Mouse (Mus musculus) adrenal gland, adult 18-20 months (tissue): ENCODE data around the gene Med31. TPM values are rescaled to one million over a fixed set of nuclear protein-coding genes. Genes with fewer than 3 reads are reported as not detected.

ENCODE experiments used
- DNase-seq, 2 experiments: peaks; one replicate each; pipeline ENCODE4 v3.0.0; 2021 to 2022; ENCODE audit warnings: low spot score in 2 of 2
- long read RNA-seq, 2 experiments: library from polyadenylated mRNA; stranded (forward); transcript quantifications; one replicate each; pipeline ENCODE4 v2.0.0; 2021
- total RNA-seq, 2 experiments: library from RNA; stranded (reverse); gene quantifications; 1 replicate in 1 of 2; 2 replicates in 1 of 2; pipeline ENCODE4 v1.2.3; 2021

The Med31 gene
- 10 to 100 TPM; 11.2 to 12.3 TPM for total RNA-seq
- long read RNA-seq, experiment 1, partial matches to known transcripts = 1 of 4 reads
- long read RNA-seq, experiment 1, other reads (novel, unspliced or antisense) = 0 of 4 reads
- long read RNA-seq, experiment 2, transcript Med31-201 (4 exons, 1,161 nt) = major isoform, 12 of 14 reads
- long read RNA-seq, experiment 2, partial matches to known transcripts = 0 of 14 reads
- long read RNA-seq, experiment 2, other reads (novel, unspliced or antisense) = 2 of 14 reads

- peak; percentile 70 to 72 for DNase-seq
Measured at GRCm38 (mm10) chr11:72215410-72215797, at the start of gene Med31. TSS of gene Med31 (minus strand) at chr11:72215592.

GRCm38 (mm10) chr11:72256441-72256840 is 41.0 kb upstream of the Med31 start:
- DNase-seq = no peak

- no peak for DNase-seq
Measured at GRCm38 (mm10) chr11:72255629-72256028, 40.2 kb upstream of the Med31 start.

- DNase-seq = no peak
Measured at GRCm38 (mm10) chr11:72245196-72245753, 29.9 kb upstream of the Med31 start.

DNA sequence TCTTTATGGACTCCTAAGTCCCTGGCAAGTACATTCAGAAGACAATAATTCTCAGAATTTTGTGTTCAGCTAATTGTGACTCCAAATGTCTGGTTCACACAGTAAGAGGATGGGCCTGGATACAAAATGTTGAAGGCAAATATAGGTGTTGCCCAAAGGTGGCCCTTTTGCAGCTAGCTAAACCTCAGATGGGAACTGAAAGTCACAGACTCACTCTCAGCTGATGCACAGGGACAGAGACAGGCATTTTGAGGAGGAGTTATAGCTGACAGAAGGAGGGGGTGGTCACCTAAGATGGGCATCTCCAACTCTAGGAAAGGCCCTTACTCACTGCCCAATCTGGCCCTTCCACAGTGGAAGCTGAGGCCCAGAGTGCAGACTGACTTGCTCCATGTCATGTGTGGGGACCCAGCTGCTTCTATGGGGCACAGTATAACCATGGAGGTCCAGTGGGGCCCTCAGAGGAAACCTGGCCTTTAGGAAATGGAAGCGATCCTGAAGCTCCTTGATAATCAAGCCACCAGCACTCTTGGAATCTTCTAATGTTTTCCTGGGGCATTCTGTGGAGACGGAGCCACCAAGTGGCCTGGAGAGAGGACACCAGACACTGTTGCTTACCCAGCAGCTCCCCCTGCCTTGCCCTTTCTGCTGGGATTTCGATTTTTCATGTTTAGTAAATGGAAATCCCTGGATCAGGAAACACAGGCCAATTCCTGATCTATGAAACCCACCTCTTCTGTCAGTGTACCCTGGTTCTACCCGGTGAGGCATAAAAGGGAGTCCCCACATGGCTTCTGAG is 24.9 kb upstream of the Med31 start:
- no peak for DNase-seq

GRCm38 (mm10) chr11:72234013-72234412 is 18.6 kb upstream of the Med31 start:
- DNase-seq = no peak

DNA sequence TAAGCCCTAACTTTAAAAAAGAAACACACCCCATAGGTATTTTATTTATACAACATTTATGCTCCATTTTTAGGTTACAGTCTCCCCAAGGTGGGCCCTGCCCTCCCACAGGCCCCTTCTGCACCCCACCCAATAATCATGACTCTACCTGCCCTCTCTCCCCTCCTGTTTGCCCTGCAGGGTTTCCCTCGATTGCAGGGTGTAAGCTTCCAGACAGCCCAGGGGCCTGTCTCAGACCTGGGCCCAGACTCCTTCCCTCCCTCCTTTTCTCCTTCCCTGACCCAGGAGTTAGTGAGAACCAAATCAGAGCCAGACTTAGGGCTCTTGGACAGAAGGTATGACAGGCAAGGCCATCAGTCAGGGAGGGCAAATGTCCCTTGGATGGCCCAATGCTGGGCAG is 17.6 kb upstream of the Med31 start:
- DNase-seq = no peak

- no peak for DNase-seq
Measured at GRCm38 (mm10) chr11:72232068-72232467, 16.7 kb upstream of the Med31 start.

DNA sequence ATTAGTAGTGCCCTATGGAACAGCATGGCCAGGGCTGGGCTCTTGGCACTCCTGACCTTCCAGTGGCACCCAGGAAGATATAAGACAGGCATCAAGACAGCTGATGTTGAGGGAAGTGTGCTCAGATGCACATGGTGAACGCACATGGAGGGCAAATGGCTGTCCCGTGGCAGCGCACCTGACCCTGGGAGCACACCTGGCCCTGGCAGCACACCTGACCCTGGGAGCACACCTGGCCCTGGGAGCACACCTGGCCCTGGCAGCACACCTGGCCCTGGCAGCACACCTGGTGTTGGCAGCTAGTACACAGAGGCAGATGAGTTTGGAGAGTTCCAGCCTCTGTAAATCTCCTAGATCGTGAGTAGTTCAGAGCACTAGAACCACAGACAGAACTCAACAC is 13.1 kb upstream of the Med31 start:
- no peak for DNase-seq

- DNase-seq = no peak
Measured at GRCm38 (mm10) chr11:72226901-72227300, 11.5 kb upstream of the Med31 start.

GRCm38 (mm10) chr11:72226020-72226791 is 10.8 kb upstream of the Med31 start:
- DNase-seq = no peak

DNA sequence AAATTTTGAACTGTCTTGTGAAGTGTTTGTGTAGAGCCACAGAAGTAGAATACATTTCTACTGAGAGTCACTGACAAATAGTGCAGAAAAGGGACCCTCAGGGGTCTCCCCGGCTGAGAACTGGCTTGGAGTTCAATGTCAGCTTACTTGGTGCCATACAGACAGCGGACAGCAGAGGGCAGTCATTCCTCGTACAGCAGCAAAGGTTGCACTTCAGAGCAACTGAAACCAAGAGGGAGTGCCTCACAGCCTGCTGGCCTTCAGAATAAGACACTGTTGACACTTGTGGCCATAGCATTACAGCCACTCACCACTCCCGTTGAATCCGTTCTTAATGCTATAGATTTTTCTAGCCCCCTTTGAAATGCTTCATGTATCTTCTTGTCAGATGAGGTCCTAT is 9.5 kb upstream of the Med31 start:
- DNase-seq = peak; percentile 67 to 77

DNA sequence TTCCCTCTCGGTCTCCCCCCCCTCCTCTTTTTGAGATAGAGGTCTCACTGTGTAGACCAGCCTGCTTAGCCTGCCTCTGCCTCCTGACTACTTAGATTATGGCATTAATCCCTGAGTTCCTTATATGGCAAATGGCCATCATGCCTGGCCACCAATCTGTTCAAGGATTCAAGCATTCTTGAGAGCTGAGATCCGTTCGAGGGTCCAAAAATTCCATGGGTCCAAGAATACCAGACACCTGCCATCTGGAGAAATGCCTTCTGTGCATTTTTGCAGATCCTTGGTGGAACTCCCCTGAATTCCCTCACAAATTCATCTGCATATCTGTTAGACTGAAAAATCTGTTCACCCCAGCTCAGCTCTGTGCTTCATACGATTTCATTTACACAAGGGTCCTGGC is 8.0 kb upstream of the Med31 start:
- DNase-seq = no peak

DNA sequence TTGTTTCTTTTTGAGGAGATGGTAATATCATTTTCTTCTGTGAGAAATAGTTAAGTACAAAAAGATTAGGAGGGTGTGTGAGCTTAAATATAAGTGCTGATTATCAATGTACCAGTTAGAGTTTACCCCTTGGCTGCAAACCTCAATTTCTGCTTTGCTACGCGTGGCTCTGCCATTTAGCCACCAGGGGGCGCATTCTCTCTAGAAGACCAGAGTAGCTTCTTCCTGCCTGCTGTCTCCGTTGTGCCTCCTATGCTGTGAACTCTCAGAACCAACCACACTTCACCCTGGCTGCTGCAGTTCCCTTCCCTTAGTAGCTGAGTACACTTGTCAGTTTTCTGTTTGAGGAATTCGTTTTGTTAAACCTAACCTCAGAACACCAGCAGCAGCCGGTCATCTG is 5.9 kb upstream of the Med31 start:
- DNase-seq = peak; percentile 70 to 71

DNA sequence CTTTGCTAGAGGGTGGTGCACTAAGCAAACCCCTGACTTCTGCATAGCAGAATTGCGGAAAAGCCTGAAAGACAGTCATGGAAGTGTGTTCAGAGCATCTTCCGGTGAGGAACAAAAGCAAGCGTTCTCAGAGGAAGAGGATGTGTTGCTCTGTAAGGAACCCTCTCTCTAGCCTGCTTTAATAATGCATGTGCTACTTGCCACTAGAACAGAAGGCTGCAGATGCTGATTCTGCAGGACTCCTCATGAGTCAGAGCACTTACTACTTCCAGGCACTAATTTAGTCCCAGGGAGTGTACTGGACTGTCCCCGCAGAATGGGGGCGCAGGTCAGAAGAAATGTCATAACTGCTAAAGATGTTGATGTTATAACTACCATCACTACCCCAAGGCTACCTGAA is 1.7 kb upstream of the Med31 start:
- no peak for DNase-seq

DNA sequence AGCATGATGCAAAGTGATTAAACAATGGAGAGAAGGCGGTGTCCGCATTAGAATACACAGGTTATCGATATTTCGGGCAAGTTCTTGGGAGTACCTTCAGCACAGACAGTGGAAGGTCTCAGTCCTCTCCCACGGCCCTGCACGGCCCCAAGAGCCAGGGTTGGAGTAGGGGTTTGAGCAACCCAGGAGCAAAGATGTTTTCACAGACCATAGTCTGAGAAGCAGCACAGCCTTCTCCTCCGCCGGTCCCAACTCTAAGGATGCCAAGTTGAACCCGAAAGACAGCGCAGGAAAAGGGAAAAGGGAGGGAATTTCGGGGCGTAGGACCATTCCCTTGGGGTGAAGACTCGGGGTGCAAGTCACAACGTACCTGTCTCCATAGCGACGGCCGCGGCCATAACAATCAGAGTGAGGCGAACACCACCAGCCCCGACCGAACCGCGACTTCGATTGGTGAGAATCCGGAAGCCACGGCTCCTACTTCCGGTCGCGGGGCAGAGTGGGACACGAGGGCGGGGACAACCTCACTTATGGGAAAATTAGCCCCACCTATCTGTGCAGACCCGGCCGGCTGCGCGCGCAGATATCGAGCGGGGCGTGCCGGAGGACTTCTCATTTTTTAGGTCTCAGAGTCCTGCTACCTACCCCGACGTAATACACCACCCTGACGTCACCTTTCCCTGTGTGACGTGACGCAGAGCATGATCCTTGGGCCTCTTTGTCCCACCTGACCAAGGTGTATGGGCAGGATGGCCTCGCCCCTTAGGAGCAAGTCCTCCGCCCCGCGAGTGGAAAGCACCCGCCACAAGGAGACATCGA is 592 bp downstream of the Med31 start:
- DNase-seq = peak; percentile 85 to 87

- DNase-seq = no peak
Measured at GRCm38 (mm10) chr11:72207834-72208377, 7.5 kb downstream of the Med31 start.

- DNase-seq = peak; percentile 85 to 89
Measured at GRCm38 (mm10) chr11:72207204-72207833, 8.1 kb downstream of the Med31 start, which contains the start of the genes 4933427D14Rik and Txndc17. TSS of gene 4933427D14Rik (minus strand) at chr11:72207459. TSS of gene Txndc17 (plus strand) at chr11:72207547.

DNA sequence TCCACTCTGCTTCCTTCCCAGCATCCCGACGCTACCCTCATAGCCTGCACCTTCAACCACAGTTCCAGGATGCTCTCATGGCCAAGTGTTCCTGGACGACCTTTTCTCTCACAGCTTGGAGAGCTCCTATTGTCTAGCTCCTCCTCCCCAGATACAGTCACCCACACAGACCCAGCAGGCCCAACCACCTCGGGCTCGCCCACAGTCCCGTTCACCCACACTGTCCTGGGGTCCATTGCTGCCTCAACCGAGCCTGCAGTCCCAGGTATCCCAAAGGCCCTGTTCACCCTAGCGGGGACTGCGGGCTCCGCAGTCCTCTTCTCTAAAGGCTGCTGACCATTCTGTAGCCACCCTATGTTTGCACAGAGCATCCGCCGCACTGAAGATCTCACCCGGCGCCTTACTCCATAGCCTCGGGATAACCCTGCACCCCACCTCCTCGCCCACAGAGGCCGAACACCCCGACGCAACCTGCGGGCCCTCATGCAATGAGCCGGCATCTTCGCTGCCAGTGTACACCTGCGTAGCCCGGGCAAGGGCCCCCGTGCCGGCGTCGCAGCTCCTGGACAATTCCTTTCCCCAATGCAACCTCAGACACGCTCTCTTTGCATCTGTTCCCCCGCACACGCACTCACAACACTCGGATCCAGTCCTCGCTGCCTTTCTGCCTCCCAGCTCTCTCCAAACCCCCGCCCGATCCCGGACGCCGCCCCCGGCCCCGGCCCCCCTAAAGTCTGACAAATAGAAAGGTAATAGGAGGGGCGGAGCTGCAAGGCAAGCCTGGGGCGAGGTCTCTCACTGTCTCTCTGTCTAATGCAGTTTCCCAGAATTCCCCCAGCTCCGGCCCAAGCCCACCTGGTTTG is 8.8 kb downstream of the Med31 start, which contains the start of gene Gm43951:
Gm43951 (minus strand) TSS at position 500 of the 863 bp plus-strand sequence.
- peak in 1 of 2 experiments; percentile 22 for DNase-seq
